Mouse (Mus musculus): ENCODE measurements around the gene Tmem82. TPM values are rescaled to one million over a fixed set of nuclear protein-coding genes. Genes with fewer than 3 reads are reported as not detected.

Gene Tmem82
- polyA plus RNA-seq, 1 experiment from 2014 or later: 0.80 TPM

GRCm38 (mm10) chr4:141623666-141624065, 5.2 kb upstream of the Tmem82 start, which contains the start of gene Slc25a34:
Gene Slc25a34, minus strand, starts transcription at chr4:141623821.
- H3K9ac ChIP-seq (replicated peaks): no peak within 1 kb of the TSS
- H3K9me3 ChIP-seq: no peaks in the 10 kb centered on the region
- 0 out of 2 replicates have a peak, but pooled peaks cover 4% of the 10 kb centered on the region for H3K4me1 ChIP-seq (replicated peaks)
- H3K27ac ChIP-seq: no peak within 1 kb of the TSS
- ATAC-seq (ENCODE audit: insufficient number of reproducible peaks, insufficient read depth, low FRiP score, low TSS enrichment, low read depth): no peak
- no peaks in the 10 kb centered on the region for H3K27me3 ChIP-seq
- WGBS: 40% methylated on average over 1 of the region's 1 CpGs
- no peak within 1 kb of the TSS for H3K4me3 ChIP-seq (replicated peaks)
- peaks cover 45% of the 10 kb centered on the region for H3K36me3 ChIP-seq
- H3K4me2 ChIP-seq: no peak within 1 kb of the TSS

GRCm38 (mm10) chr4:141623037-141623436, 4.6 kb upstream of the Tmem82 start:
- no peak overlapping the region for H3K4me2 ChIP-seq
- peaks cover 7% of the 10 kb centered on the region for H3K4me1 ChIP-seq (replicated peaks)
- no peaks in the 10 kb centered on the region for H3K27me3 ChIP-seq
- H3K9ac ChIP-seq (replicated peaks): no peak overlapping the region
- H3K27ac ChIP-seq: no peak overlapping the region
- ATAC-seq (ENCODE audit: insufficient number of reproducible peaks, insufficient read depth, low FRiP score, low TSS enrichment, low read depth): no peak
- H3K36me3 ChIP-seq: peaks cover 39% of the 10 kb centered on the region
- 88% methylated on average over 11 of the region's 11 CpGs for WGBS
- H3K9me3 ChIP-seq: no peaks in the 10 kb centered on the region
- H3K4me3 ChIP-seq (replicated peaks): no peak overlapping the region

GRCm38 (mm10) chr4:141622580-141622979, 4.1 kb upstream of the Tmem82 start:
- Histone ChIP-seq H3K4me1 (replicated peaks) (peaks cover 11% of the 10 kb centered on the region), H3K9me3 (no peaks in the 10 kb centered on the region), H3K4me3 (replicated peaks) (no peak overlapping the region), H3K27me3 (no peaks in the 10 kb centered on the region), H3K27ac (no peak overlapping the region), H3K36me3 (peaks cover 35% of the 10 kb centered on the region), H3K9ac (replicated peaks) (no peak overlapping the region), H3K4me2 (no peak overlapping the region)
- ATAC-seq (ENCODE audit: insufficient number of reproducible peaks, insufficient read depth, low FRiP score, low TSS enrichment, low read depth): no peak
- WGBS: 83% methylated on average over 5 of the region's 5 CpGs

DNA sequence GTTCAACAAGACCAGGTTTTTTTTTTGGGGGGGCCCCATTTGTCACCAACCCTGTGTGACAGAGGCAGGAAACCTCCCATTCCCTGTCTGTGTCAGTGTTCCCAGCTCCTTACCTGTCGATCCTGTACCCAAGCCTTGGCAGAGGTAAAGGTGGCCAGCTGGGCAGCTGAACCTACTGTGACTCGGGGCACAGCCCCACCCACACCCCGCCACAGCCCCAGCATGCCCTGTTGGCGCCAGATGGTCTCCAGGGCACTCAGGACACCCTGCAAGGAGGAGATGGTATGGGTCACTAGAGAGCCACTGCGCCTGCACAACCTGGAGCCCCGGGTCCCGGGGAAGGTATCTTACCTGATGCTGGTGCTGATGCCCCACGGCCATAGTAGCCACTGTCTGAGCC, 3.7 kb upstream of the Tmem82 start:
- H3K4me2 ChIP-seq: no peak overlapping the region
- H3K36me3 ChIP-seq: peaks cover 30% of the 10 kb centered on the region
- WGBS: 76% methylated on average over 8 of the region's 8 CpGs
- no peaks in the 10 kb centered on the region for H3K9me3 ChIP-seq
- H3K4me1 ChIP-seq (replicated peaks): peaks cover 16% of the 10 kb centered on the region
- no peak overlapping the region for H3K9ac ChIP-seq (replicated peaks)
- no peak overlapping the region for H3K27ac ChIP-seq
- no peak overlapping the region for H3K4me3 ChIP-seq (replicated peaks)
- ATAC-seq (ENCODE audit: insufficient number of reproducible peaks, insufficient read depth, low FRiP score, low TSS enrichment, low read depth): no peak
- H3K27me3 ChIP-seq: no peaks in the 10 kb centered on the region

- no peak for ATAC-seq (ENCODE audit: insufficient number of reproducible peaks, insufficient read depth, low FRiP score, low TSS enrichment, low read depth)
- 84% methylated on average over 8 of the region's 8 CpGs for WGBS
- Histone ChIP-seq H3K27ac (no peak overlapping the region), H3K27me3 (no peaks in the 10 kb centered on the region), H3K36me3 (peaks cover 23% of the 10 kb centered on the region), H3K9ac (replicated peaks) (no peak overlapping the region), H3K4me3 (replicated peaks) (no peak overlapping the region), H3K4me1 (replicated peaks) (peaks cover 16% of the 10 kb centered on the region), H3K9me3 (no peaks in the 10 kb centered on the region), H3K4me2 (no peak overlapping the region)
These were observed 2.9 kb upstream of the Tmem82 start for GRCm38 (mm10) chr4:141621297-141621696.

DNA sequence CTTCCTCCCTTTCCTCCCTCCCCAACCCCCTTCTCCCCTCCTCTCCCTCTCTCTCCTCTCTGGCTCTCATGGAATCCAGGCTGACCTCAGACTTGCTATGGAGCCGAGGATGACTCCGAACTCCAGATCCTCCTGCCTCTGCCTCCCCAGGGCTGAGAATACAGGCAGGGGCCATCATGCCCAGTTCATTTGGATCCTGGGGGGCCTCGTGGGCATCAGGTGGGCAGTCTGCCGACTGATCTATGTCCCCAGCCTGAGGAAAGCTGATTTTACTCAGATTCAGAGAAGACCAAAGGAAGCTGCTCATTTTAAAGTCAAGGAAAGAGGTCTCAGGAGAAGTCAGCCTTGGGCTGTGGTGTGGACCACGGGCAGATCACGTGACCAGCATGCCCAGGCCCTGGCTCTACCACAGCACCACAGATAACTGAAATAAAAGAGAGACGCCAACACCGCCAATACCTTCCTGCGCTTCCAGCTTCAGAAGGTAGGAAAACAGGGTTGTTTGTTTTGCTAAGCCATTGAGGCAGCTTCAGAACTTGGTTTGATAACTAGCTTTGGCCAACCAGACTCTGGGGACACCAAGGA, 958 bp upstream of the Tmem82 start:
- peaks cover 16% of the 10 kb centered on the region for H3K4me1 ChIP-seq (replicated peaks)
- no peaks in the 10 kb centered on the region for H3K9me3 ChIP-seq
- H3K27ac ChIP-seq: no peak overlapping the region
- H3K27me3 ChIP-seq: no peaks in the 10 kb centered on the region
- 0 out of 2 replicates have a peak, but pooled peaks cover 3% of the 10 kb centered on the region for H3K36me3 ChIP-seq
- no peak overlapping the region for H3K9ac ChIP-seq (replicated peaks)
- no peak overlapping the region for H3K4me2 ChIP-seq
- ATAC-seq (ENCODE audit: insufficient number of reproducible peaks, insufficient read depth, low FRiP score, low TSS enrichment, low read depth): no peak
- no peak overlapping the region for H3K4me3 ChIP-seq (replicated peaks)
- 88% methylated on average over 9 of the region's 9 CpGs for WGBS

DNA sequence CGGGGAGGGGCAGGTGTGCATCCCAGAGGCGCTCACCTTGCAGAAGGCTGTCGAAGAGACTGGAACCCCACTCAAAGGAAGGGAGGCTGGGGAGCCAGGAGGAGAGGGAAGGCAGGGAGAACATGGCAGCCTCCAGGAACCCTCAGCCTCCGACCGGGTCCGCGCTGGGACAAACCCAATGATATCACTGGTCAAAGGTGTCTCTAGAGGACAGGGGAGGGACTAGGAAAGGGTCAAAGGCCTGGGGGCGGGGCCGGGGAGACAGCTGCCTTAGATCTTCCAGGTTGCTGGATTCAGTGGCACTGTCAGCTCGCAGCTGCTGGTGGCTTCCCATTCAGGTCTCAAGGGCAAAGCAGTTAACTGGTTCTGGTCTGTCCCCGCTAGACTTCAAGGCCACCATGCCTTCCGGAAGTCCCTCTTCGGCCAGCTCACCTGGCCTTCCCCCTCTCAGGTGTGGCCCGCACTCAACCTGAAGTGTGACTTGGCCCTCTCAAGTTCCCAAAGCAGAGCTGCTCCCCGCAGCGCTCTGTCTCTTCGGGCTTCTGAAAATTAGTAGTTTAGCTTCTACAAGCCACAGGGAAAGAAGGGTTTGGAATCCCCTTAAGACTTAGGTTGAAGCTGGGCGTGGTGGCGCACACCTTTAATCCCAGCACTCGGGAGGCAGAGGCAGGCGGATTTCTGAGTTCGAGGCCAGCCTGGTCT, 419 bp downstream of the Tmem82 start:
- 11% methylated on average over 22 of the region's 22 CpGs for WGBS
- H3K4me3 ChIP-seq (replicated peaks): peak overlapping the region; percentile 32
- no peaks in the 10 kb centered on the region for H3K36me3 ChIP-seq
- ATAC-seq (ENCODE audit: insufficient number of reproducible peaks, insufficient read depth, low FRiP score, low TSS enrichment, low read depth): 0 out of 2 replicates have a peak, but pooled peaks have one; percentile 5
- no peak overlapping the region for H3K27ac ChIP-seq
- peaks cover 16% of the 10 kb centered on the region for H3K4me1 ChIP-seq (replicated peaks)
- peak overlapping the region; percentile 59 for H3K4me2 ChIP-seq
- H3K27me3 ChIP-seq: no peaks in the 10 kb centered on the region
- H3K9ac ChIP-seq (replicated peaks): peak overlapping the region; percentile 42; the same call in 1 of the 2 replicates
- H3K9me3 ChIP-seq: no peaks in the 10 kb centered on the region

DNA sequence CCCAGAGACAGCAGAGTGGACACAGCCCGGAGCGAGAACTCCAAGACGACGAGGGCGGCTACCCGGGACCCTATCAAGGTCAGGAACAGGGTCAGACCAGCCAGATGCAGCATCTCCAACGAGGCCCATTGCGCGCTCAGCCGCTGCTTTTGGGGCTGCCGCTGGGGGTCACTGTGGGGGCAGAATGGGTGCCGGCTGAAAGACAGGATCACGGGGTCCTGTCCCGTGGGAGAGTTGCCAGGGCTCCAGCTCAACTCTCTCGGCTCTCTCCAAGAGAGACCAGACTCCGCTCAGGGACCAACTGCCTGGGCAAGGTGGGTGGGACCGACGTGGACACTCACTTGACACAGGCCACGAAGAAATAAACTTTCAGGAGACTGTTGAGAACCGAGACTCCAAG, 1.1 kb downstream of the Tmem82 start:
- Histone ChIP-seq H3K4me1 (replicated peaks) (peaks cover 16% of the 10 kb centered on the region), H3K36me3 (no peaks in the 10 kb centered on the region), H3K27me3 (no peaks in the 10 kb centered on the region), H3K4me3 (replicated peaks) (peak overlapping the region; percentile 32), H3K4me2 (peak overlapping the region; percentile 59), H3K9ac (replicated peaks) (peak overlapping the region; percentile 42; the same call in 1 of the 2 replicates), H3K9me3 (no peaks in the 10 kb centered on the region), H3K27ac (no peak overlapping the region)
- ATAC-seq (ENCODE audit: insufficient number of reproducible peaks, insufficient read depth, low FRiP score, low TSS enrichment, low read depth): peak; percentile 23; the same call in 1 of the 2 replicates
- WGBS: 3% methylated on average over 20 of the region's 20 CpGs

DNA sequence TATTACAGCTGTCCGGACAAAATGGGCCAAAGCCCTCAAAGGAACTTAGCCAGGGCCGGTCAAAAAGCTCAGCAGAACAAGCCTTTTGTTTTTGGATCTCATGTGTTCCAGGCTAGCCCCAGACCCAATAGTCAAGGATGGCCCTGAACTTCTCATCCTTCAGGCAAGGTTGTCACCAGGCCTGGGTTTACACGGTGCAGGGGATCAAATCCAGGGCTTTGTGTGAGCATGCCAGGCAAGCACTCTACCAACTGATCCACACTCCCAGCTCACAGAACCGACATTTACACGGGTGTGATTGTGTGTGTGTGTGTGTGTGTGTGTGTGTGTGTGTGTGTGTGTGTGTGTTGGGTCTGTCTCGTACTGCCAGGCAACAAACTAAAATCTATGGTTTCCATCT, 1.6 kb downstream of the Tmem82 start:
- Histone ChIP-seq H3K36me3 (no peaks in the 10 kb centered on the region), H3K27me3 (no peaks in the 10 kb centered on the region), H3K9me3 (no peaks in the 10 kb centered on the region), H3K4me1 (replicated peaks) (peaks cover 16% of the 10 kb centered on the region), H3K9ac (replicated peaks) (no peak overlapping the region), H3K27ac (no peak overlapping the region), H3K4me2 (no peak overlapping the region; the same call in 1 of the 2 replicates), H3K4me3 (replicated peaks) (no peak overlapping the region)
- ATAC-seq (ENCODE audit: insufficient number of reproducible peaks, insufficient read depth, low FRiP score, low TSS enrichment, low read depth): no peak
- 77% methylated on average over 6 of the region's 6 CpGs for WGBS

DNA sequence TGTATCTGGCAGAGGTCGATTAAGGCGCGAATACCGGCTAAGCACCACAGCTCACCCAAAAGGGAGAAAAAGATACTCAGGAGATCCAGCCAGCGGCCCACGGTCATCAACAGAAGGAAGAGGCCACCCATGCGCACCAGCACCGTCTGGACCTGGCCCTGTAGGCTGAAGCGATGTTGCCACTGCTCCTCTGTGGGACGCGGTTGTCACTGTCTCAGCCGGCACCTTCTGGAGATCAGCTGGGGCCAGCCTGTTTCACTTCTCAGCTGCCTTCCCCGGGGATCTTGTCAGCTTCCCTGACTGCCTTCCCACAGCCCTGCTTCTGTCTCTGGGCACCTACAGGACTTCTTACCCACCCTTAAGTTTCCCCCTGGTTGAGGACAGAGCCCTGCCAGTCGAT, 3.5 kb downstream of the Tmem82 start:
- H3K36me3 ChIP-seq: no peaks in the 10 kb centered on the region
- H3K27me3 ChIP-seq: no peaks in the 10 kb centered on the region
- H3K4me3 ChIP-seq (replicated peaks): no peak overlapping the region
- no peak for ATAC-seq (ENCODE audit: insufficient number of reproducible peaks, insufficient read depth, low FRiP score, low TSS enrichment, low read depth)
- H3K27ac ChIP-seq: no peak overlapping the region
- no peak overlapping the region for H3K9ac ChIP-seq (replicated peaks)
- peaks cover 16% of the 10 kb centered on the region for H3K4me1 ChIP-seq (replicated peaks)
- WGBS: 86% methylated on average over 14 of the region's 14 CpGs
- H3K9me3 ChIP-seq: no peaks in the 10 kb centered on the region
- H3K4me2 ChIP-seq: no peak overlapping the region

GRCm38 (mm10) chr4:141609538-141609937, 8.9 kb downstream of the Tmem82 start:
- Histone ChIP-seq H3K9me3 (no peaks in the 10 kb centered on the region), H3K4me1 (replicated peaks) (0 out of 2 replicates have a peak, but pooled peaks cover under 1% of the 10 kb centered on the region), H3K4me3 (replicated peaks) (no peak overlapping the region), H3K27ac (no peak overlapping the region), H3K4me2 (no peak overlapping the region), H3K9ac (replicated peaks) (no peak overlapping the region), H3K36me3 (no peaks in the 10 kb centered on the region), H3K27me3 (no peaks in the 10 kb centered on the region)
- ATAC-seq (ENCODE audit: insufficient number of reproducible peaks, insufficient read depth, low FRiP score, low TSS enrichment, low read depth): no peak
- WGBS: 77% methylated on average over 6 of the region's 6 CpGs

Measured in limb, embryonic 12.5 days (tissue).